Mouse (Mus musculus) midbrain, embryonic 12.5 days (tissue): ENCODE measurements around the gene Aff3. TPM values are rescaled to one million over a fixed set of nuclear protein-coding genes. Genes with fewer than 3 reads are reported as not detected.
A peak's percentile ranks its signal among the peaks of the same experiment; 100 is the strongest.

Experiments
- ATAC-seq: fragments of 200-750 bp; cut with Nextera tagmentation; 2 replicates; pipeline ENCODE4 v1.8.0; 2017; ENCODE audit warnings: low read depth, moderate TSS enrichment, moderate library complexity; ENCODE audit not compliant: low FRiP score
- H3K27ac ChIP-seq: fragments of 300-500 bp; sonication (generic); replicated peaks from 2 replicates; pipeline ENCODE4 v1.5.1; 2016; ENCODE audit warnings: mild to moderate bottlenecking
- H3K27me3 ChIP-seq: fragments of 300-500 bp; sonication (generic); 2 replicates; pipeline ENCODE4 v1.6.1; 2016; ENCODE audit warnings: mild to moderate bottlenecking
- H3K36me3 ChIP-seq: fragments of 300-500 bp; sonication (generic); 2 replicates; pipeline ENCODE4 v1.6.1; 2016
- H3K4me1 ChIP-seq: fragments of 300-500 bp; sonication (generic); 2 replicates; pipeline ENCODE4 v1.6.1; 2016
- H3K4me2 ChIP-seq: fragments of 300-500 bp; sonication (generic); replicated peaks from 2 replicates; pipeline ENCODE4 v1.6.1; 2016; ENCODE audit warnings: mild to moderate bottlenecking, moderate library complexity
- H3K4me3 ChIP-seq: fragments of 300-500 bp; sonication (generic); 2 replicates; pipeline ENCODE4 v1.5.1; 2016; ENCODE audit warnings: mild to moderate bottlenecking
- H3K9ac ChIP-seq: fragments of 300-500 bp; sonication (generic); replicated peaks from 2 replicates; pipeline ENCODE4 v1.6.1; 2016; ENCODE audit warnings: mild to moderate bottlenecking, moderate library complexity
- H3K9me3 ChIP-seq: fragments of 300-500 bp; sonication (generic); 2 replicates; pipeline ENCODE4 v1.6.1; 2016; ENCODE audit warnings: mild to moderate bottlenecking
- WGBS: fragments of 180-500 bp; shearing (Covaris S2); methylation state at CpG from one replicate; pipeline ENCODE4 v1.1.7; 2016; 5-methylcytosine and 5-hydroxymethylcytosine counted together
- polyA plus RNA-seq: library from polyadenylated mRNA; unstranded; fragments of >200 nt; fragmentation: Nextera tagmentation; extraction: Ambion mirVana; gene quantifications from 2 replicates; pipeline ENCODE4 v1.2.1, GENCODE M21; 2016

Gene Aff3
- polyA plus RNA-seq, 1 experiment from 2014 or later: 25.4 TPM

DNA sequence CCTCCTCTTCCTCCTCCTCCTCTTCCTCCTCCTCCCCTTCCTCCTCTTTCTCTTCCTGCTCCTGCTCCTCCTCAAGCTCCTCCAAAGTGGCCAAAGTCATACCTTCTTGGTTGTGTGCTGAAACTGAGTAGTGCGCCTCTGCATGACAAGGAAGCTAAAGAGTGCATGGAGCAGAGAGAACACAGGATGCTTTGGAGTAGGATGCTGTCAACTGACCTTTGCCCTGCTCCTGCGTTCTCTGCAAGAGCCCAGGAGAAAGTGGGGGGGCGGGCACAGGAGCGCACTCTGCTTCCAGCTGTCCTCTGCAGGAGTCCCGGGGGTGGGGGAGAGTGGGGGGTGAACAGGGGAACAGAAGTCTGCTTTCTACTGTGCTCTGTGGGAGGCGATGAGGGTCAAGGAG, 167.2 kb downstream of the Aff3 start:
- Histone ChIP-seq H3K9me3 (no peaks in the 10 kb centered on the region), H3K4me2 (no peak overlapping the region), H3K27me3 (no peaks in the 10 kb centered on the region), H3K4me1 (peaks cover 16% of the 10 kb centered on the region), H3K9ac (no peak overlapping the region), H3K36me3 (no peaks in the 10 kb centered on the region), H3K27ac (no peak overlapping the region; the same call in 1 of the 2 replicates), H3K4me3 (no peak overlapping the region)
- 14% methylated on average over 6 of the region's 6 CpGs for WGBS
- ATAC-seq: no peak

- Histone ChIP-seq H3K9me3 (no peaks in the 10 kb centered on the region), H3K4me1 (peaks cover 11% of the 10 kb centered on the region), H3K36me3 (no peaks in the 10 kb centered on the region), H3K4me2 (no peak overlapping the region), H3K27ac (no peak overlapping the region), H3K4me3 (no peak overlapping the region), H3K9ac (no peak overlapping the region), H3K27me3 (no peaks in the 10 kb centered on the region)
- WGBS: 73% methylated on average over 10 of the region's 10 CpGs
- ATAC-seq: no peak
These were observed 167.7 kb downstream of the Aff3 start for GRCm38 (mm10) chr1:38496886-38497528.

DNA sequence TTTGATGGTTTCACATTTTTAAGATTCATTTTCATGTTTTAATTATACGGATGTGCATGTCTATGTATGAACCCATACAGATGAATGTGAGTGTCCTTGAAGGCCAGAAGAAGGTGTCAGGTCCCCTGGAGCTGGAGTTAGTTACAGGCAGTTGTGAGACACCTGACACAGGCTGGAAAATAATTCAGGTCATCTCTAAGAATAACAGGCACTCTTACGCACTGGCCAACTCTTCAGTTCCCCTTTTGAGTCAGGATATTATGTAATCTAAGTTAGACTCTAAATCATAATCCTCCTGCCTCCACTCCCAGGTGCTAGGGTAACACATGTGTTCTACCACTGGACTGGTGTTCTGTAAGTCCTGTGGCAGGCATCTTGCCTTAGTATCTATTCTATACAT, 169.5 kb downstream of the Aff3 start:
- peaks cover 11% of the 10 kb centered on the region for H3K4me1 ChIP-seq
- no peak overlapping the region for H3K4me2 ChIP-seq
- ATAC-seq: no peak
- no peaks in the 10 kb centered on the region for H3K36me3 ChIP-seq
- no peak overlapping the region for H3K9ac ChIP-seq
- H3K27me3 ChIP-seq: no peaks in the 10 kb centered on the region
- no peaks in the 10 kb centered on the region for H3K9me3 ChIP-seq
- no peak overlapping the region for H3K27ac ChIP-seq
- no peak overlapping the region for H3K4me3 ChIP-seq
- 93% methylated on average over 2 of the region's 2 CpGs for WGBS

DNA sequence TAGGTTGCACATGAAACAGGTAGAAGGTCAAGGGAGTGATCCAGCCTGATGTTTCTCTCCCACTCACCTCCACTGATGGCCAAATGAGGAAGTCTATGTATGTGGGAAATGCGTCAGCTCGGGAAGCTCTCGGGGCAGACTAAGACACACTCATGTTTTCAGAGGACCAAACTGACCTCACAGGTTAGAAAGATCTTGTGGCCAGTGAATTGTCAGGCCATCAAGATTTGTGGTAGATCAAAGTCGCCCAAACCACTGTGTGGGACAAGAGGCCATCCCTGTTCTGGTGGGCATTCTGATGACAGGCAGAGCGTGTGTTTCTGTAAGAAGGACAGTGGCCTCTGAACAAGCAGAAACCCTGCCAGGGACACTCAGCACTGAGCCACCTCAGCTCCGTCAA, 175.0 kb downstream of the Aff3 start:
- H3K27me3 ChIP-seq: no peaks in the 10 kb centered on the region
- peaks cover 3% of the 10 kb centered on the region; the same call in 1 of the 2 replicates for H3K4me1 ChIP-seq
- no peak overlapping the region for H3K27ac ChIP-seq
- WGBS: 91% methylated on average over 6 of the region's 6 CpGs
- H3K9me3 ChIP-seq: no peaks in the 10 kb centered on the region
- H3K4me2 ChIP-seq: no peak overlapping the region
- H3K36me3 ChIP-seq: no peaks in the 10 kb centered on the region
- no peak overlapping the region for H3K9ac ChIP-seq
- no peak overlapping the region for H3K4me3 ChIP-seq
- ATAC-seq: no peak

GRCm38 (mm10) chr1:38488667-38489210, 176.0 kb downstream of the Aff3 start:
- H3K9ac ChIP-seq: no peak overlapping the region
- H3K27ac ChIP-seq: 0 out of 2 replicates have a peak overlapping the region, but pooled peaks have one; percentile 10
- H3K36me3 ChIP-seq: no peaks in the 10 kb centered on the region
- no peak overlapping the region for H3K4me3 ChIP-seq
- H3K4me1 ChIP-seq: peaks cover 3% of the 10 kb centered on the region; the same call in 1 of the 2 replicates
- 85% methylated on average over 8 of the region's 8 CpGs for WGBS
- H3K9me3 ChIP-seq: no peaks in the 10 kb centered on the region
- no peaks in the 10 kb centered on the region for H3K27me3 ChIP-seq
- no peak for ATAC-seq
- H3K4me2 ChIP-seq: no peak overlapping the region

DNA sequence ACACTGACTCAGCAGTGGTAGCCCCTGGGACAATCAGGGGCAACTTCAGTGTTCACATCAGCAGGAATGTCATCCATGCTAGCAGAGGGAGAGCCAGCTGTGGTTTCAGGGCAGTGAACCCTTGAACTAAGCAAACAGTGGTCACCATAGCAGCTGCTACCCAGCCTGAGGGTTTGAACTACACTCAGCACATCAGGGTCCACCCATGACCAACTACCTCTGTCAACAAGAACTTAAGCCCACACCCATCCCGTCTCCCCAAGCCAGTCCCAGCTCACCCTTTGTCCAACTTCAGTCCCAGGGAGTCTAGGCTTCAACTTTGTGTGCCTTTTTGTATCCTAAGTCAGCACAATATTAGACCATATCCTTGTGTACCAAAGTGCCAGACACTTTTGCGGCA, 176.9 kb downstream of the Aff3 start:
- no peak overlapping the region for H3K4me2 ChIP-seq
- H3K9ac ChIP-seq: no peak overlapping the region
- ATAC-seq: no peak
- no peaks in the 10 kb centered on the region for H3K27me3 ChIP-seq
- H3K9me3 ChIP-seq: no peaks in the 10 kb centered on the region
- no peak overlapping the region for H3K4me3 ChIP-seq
- 85% methylated on average over 2 of the region's 2 CpGs for WGBS
- H3K36me3 ChIP-seq: no peaks in the 10 kb centered on the region
- no peak overlapping the region for H3K27ac ChIP-seq
- no peaks in the 10 kb centered on the region for H3K4me1 ChIP-seq

GRCm38 (mm10) chr1:38483191-38483590, 181.6 kb downstream of the Aff3 start:
- Histone ChIP-seq H3K9ac (no peak overlapping the region), H3K4me2 (no peak overlapping the region), H3K4me3 (no peak overlapping the region), H3K9me3 (no peaks in the 10 kb centered on the region), H3K27ac (no peak overlapping the region), H3K27me3 (no peaks in the 10 kb centered on the region), H3K36me3 (no peaks in the 10 kb centered on the region), H3K4me1 (0 out of 2 replicates have a peak, but pooled peaks cover 3% of the 10 kb centered on the region)
- ATAC-seq: no peak
- 75% methylated on average over 2 of the region's 2 CpGs for WGBS

DNA sequence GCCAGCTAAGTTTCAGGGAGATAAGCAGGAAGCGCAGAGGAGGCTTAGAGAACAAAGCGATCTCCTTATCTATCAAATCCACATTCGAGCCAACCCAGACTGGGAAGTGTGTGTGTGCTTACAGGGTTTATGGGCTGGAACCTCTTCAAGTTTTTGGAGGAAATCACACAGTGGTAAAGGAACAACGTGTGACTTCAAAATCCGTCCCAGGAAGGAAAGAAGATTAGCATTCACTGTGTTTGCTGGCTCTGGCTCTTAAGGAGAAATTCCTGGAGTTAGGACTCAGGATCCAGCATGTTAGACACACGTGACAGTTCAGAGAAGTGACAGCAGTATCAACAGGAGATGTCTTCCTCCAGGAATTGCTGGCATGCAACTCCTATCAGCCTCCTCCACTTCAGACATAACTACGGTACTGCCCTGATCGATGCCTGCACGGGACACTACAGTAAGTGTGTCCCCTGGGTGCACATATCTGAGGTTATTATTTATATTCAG, 186.5 kb downstream of the Aff3 start:
- no peaks in the 10 kb centered on the region for H3K36me3 ChIP-seq
- no peak overlapping the region for H3K9ac ChIP-seq
- H3K9me3 ChIP-seq: no peaks in the 10 kb centered on the region
- 0 out of 2 replicates have a peak, but pooled peaks cover 3% of the 10 kb centered on the region for H3K4me1 ChIP-seq
- H3K4me3 ChIP-seq: no peak overlapping the region
- ATAC-seq: no peak
- H3K27me3 ChIP-seq: no peaks in the 10 kb centered on the region
- 72% methylated on average over 9 of the region's 9 CpGs for WGBS
- H3K27ac ChIP-seq: no peak overlapping the region
- H3K4me2 ChIP-seq: no peak overlapping the region

- H3K4me3 ChIP-seq: no peak overlapping the region
- 76% methylated on average over 11 of the region's 11 CpGs for WGBS
- H3K4me1 ChIP-seq: peaks cover 9% of the 10 kb centered on the region
- H3K27ac ChIP-seq: no peak overlapping the region
- no peaks in the 10 kb centered on the region for H3K9me3 ChIP-seq
- ATAC-seq: no peak
- no peak overlapping the region for H3K9ac ChIP-seq
- no peaks in the 10 kb centered on the region for H3K27me3 ChIP-seq
- no peak overlapping the region for H3K4me2 ChIP-seq
- H3K36me3 ChIP-seq: no peaks in the 10 kb centered on the region
These were observed 193.9 kb downstream of the Aff3 start for GRCm38 (mm10) chr1:38470817-38471216.

GRCm38 (mm10) chr1:38470166-38470565, 194.6 kb downstream of the Aff3 start:
- no peaks in the 10 kb centered on the region for H3K9me3 ChIP-seq
- H3K9ac ChIP-seq: no peak overlapping the region
- peaks cover 9% of the 10 kb centered on the region for H3K4me1 ChIP-seq
- ATAC-seq: no peak
- no peak overlapping the region for H3K27ac ChIP-seq
- no peaks in the 10 kb centered on the region for H3K36me3 ChIP-seq
- no peaks in the 10 kb centered on the region for H3K27me3 ChIP-seq
- no peak overlapping the region for H3K4me2 ChIP-seq
- WGBS: 78% methylated on average over 5 of the region's 5 CpGs
- no peak overlapping the region for H3K4me3 ChIP-seq

GRCm38 (mm10) chr1:38467305-38468083, 197.3 kb downstream of the Aff3 start:
- Histone ChIP-seq H3K36me3 (no peaks in the 10 kb centered on the region), H3K9me3 (no peaks in the 10 kb centered on the region), H3K4me2 (no peak overlapping the region), H3K9ac (no peak overlapping the region; the same call in 1 of the 2 replicates), H3K4me3 (no peak overlapping the region), H3K27ac (no peak overlapping the region), H3K4me1 (peaks cover 9% of the 10 kb centered on the region), H3K27me3 (no peaks in the 10 kb centered on the region)
- no peak for ATAC-seq
- 56% methylated on average over 7 of the region's 7 CpGs for WGBS

DNA sequence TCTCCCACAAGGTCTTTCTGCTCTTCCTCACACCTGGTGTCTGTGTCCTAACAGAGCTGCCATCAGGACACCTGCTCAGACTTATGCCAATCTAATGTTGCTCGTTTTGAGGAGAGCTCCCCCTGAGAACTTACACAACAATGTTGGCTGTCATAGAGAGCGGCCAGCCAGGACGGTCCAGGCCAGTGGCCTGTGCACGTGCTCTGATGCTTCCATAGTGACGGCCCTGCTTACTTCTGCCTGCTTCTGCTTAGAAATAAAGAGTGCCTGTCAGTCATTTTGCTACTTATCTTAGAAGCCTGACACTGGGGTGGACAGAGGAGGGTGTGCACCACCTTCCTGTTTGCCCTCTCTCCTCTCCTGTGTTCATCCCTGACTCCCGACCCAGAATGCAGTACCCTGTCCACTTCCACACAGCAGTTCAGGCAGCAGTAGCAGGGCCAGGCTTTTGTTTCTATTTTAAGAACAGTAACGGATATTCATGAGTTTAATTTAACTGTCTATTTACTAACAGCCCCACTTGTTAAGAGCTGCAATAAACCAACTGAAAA, 208.0 kb downstream of the Aff3 start:
- Histone ChIP-seq H3K4me1 (peaks cover 13% of the 10 kb centered on the region), H3K27me3 (no peaks in the 10 kb centered on the region), H3K4me2 (no peak overlapping the region), H3K27ac (no peak overlapping the region), H3K9me3 (no peaks in the 10 kb centered on the region), H3K9ac (no peak overlapping the region), H3K4me3 (no peak overlapping the region), H3K36me3 (no peaks in the 10 kb centered on the region)
- no peak for ATAC-seq
- 68% methylated on average over 7 of the region's 7 CpGs for WGBS
